Comparison of ENCODE assay signal across 8 mouse cellular contexts in genomic region chr4:108025269-108025668, GRCm38 (mm10). TPM values are rescaled to one million over a fixed set of nuclear protein-coding genes. Genes with fewer than 3 reads are reported as not detected.
A peak's percentile ranks its signal among the peaks of the same experiment; 100 is the strongest.
DNase-seq lines count a peak whose midpoint lies in the region; TF ChIP-seq lines count a peak whose summit lies in the region.

No protein-coding gene starts in this region.

- no peaks in the 10 kb centered on the region for H3K9me3 ChIP-seq in MEL (replicated peaks; ENCODE audit: insufficient read depth, low read length)

- no peak overlapping the region for H3K4me3 ChIP-seq in MEL (ENCODE audit: control insufficient read depth in 1 of 2, insufficient read depth in 1 of 2, low read depth in 2 of 2, low read length in 2 of 2)

- H3K36me3 ChIP-seq in MEL (ENCODE audit: control insufficient read depth in 1 of 2, insufficient read depth in 2 of 2, low read length in 2 of 2) = no peaks in the 10 kb centered on the region; a peak in 2 of 4 replicates

- no peaks in the 10 kb centered on the region for H3K27me3 ChIP-seq in MEL (ENCODE audit: control insufficient read depth in 1 of 2, insufficient read depth in 2 of 2, low read length in 2 of 2)

- TF ChIP-seq CTCF in MEL (IDR thresholded peaks at IDR 0.05 in 2 of 3, conservative IDR thresholded peaks at IDR 0.05 in 1 of 3; ENCODE audit: control insufficient read depth in 1 of 3, insufficient read depth in 1 of 3, low read depth in 2 of 3, low read length in 3 of 3, poor library complexity in 1 of 3, severe bottlenecking in 1 of 3) = no peak

- no peak for TF ChIP-seq EP300 in MEL (IDR thresholded peaks at IDR 0.05; ENCODE audit: low read depth in 1 of 2, low read length in 2 of 2)

- H3K4me1 ChIP-seq in MEL (ENCODE audit: control insufficient read depth in 1 of 2, insufficient read depth in 2 of 2, low read length in 2 of 2) = peaks cover 0 to 9% of the 10 kb centered on the region in 2 experiments; a peak in 2 of 4 replicates

- peak; percentile 49 for DNase-seq in MEL (ENCODE audit: low read depth, low spot score)
- DNase-seq in embryo, embryonic 10 days (ENCODE audit: low spot score) = peak; percentile 56
- peak; percentile 67 to 76 for DNase-seq in kidney, adult 8-10 months
- DNase-seq in lung, adult 18-20 months = peak; percentile 74 to 81
- no peak for DNase-seq in thymus, postnatal 10 days (ENCODE audit: low spot score in 2 of 2)
- DNase-seq in cerebellum, postnatal 10 days = no peak
- no peak for DNase-seq in layer of hippocampus, postnatal 25 days (ENCODE audit: extremely low spot score in 1 of 2, low spot score in 1 of 2)
- no peak for DNase-seq in frontal cortex, postnatal 14 days (ENCODE audit: low spot score in 2 of 2)

- no peak for TF ChIP-seq POLR2A in MEL (IDR thresholded peaks at IDR 0.05; ENCODE audit: control insufficient read depth in 1 of 2, insufficient read depth in 1 of 2, low read depth in 1 of 2, low read length in 2 of 2, poor library complexity in 1 of 2)

- H3K79me2 ChIP-seq in MEL (ENCODE audit: control insufficient read depth, insufficient read depth, low read length, poor library complexity) = no peaks in the 10 kb centered on the region

- no peak overlapping the region for H3K27ac ChIP-seq in MEL (ENCODE audit: control insufficient read depth, low read depth, low read length)

- no peak for TF ChIP-seq RAD21 in MEL (IDR thresholded peaks at IDR 0.05; ENCODE audit: low read depth, low read length)

- H3K9ac ChIP-seq in MEL (ENCODE audit: control insufficient read depth, low read depth, low read length, poor library complexity, severe bottlenecking) = no peak overlapping the region

TF ChIP-seq in MEL, 35 proteins besides CTCF, POLR2A, EP300 and RAD21:
- TF ChIP-seq MEF2A (IDR thresholded peaks at IDR 0.05; ENCODE audit: extremely low read depth, insufficient replicate concordance, low read depth, low read length, poor library complexity, severe bottlenecking) (no peak), KAT2A (conservative IDR thresholded peaks at IDR 0.05; ENCODE audit: low read depth, low read length) (no peak), E2F4 (IDR thresholded peaks at IDR 0.05; ENCODE audit: borderline replicate concordance, low read depth, low read length) (no peak), HCFC1 (IDR thresholded peaks at IDR 0.05; ENCODE audit: low read depth, low read length) (no peak), ZNF384 (IDR thresholded peaks at IDR 0.05; ENCODE audit: low read depth, low read length) (no peak), RCOR1 (IDR thresholded peaks at IDR 0.05; ENCODE audit: low read depth, low read length) (no peak), CHD2 (IDR thresholded peaks at IDR 0.05; ENCODE audit: low read length) (no peak), ZKSCAN1 (IDR thresholded peaks at IDR 0.05; ENCODE audit: low read depth, low read length) (no peak)

RNA-seq across cellular contexts. Expression of gene Slc1a7, which starts 57.1 kb away (rescaled TPM):
- total RNA-seq in MEL (2012; rRNA removed) = not detected in 2 replicates
- under 1 TPM in 1 of 2 experiments, not detected in 1; 0.68 TPM for polyA plus RNA-seq in MEL (2012; ENCODE audit: insufficient read depth in 1 of 2, insufficient read length in 2 of 2, low read depth in 1 of 2, low replicate concordance in 2 of 2, missing spikeins in 1 of 2)
- not detected for total RNA-seq in layer of hippocampus, postnatal 25 days (2021)

Comparison
In these comparisons a context has a peak if more than half of its experiments do, and no peak if none do; other contexts are left out.
1. DNase-seq: peak in MEL (single experiment), embryo, embryonic 10 days (single experiment), kidney, adult 8-10 months (2 of 2) and lung, adult 18-20 months (2 of 2); none in thymus, postnatal 10 days (0 of 2), cerebellum, postnatal 10 days (0 of 2), layer of hippocampus, postnatal 25 days (0 of 2) and frontal cortex, postnatal 14 days (0 of 2).